Mouse (Mus musculus) gastrocnemius, postnatal 4 days (tissue): ENCODE measurements around the gene Pdgfc. TPM values are rescaled to one million over a fixed set of nuclear protein-coding genes. Genes with fewer than 3 reads are reported as not detected.

ENCODE experiments used
- DNase-seq, 2 experiments: peaks; one replicate each; pipeline ENCODE4 v3.0.0; 2021 to 2022; ENCODE audit warnings: low spot score in 2 of 2, mixed read lengths in 2 of 2
- total RNA-seq, 2 experiments: library from RNA; stranded (reverse); gene quantifications; 2 replicates each; pipeline ENCODE4 v1.2.3; 2021

Gene Pdgfc
- total RNA-seq, 2 experiments from 2014 or later: 10.4 to 11.3 TPM

GRCm38 (mm10) chr3:81262801-81263200 lies 226.6 kb downstream of the Pdgfc start:
- DNase-seq: no peak

Other genes with a start within 250 kb of the Pdgfc start
- under 1 TPM; 0.34 to 0.49 TPM for gene Gria2, start 233.6 kb upstream of the Pdgfc start, total RNA-seq
- gene Glrb, start 122.8 kb upstream of the Pdgfc start, total RNA-seq: 1 to 10 TPM in 1 of 2 experiments, under 1 TPM in 1; 0.93 to 1.2 TPM